Mouse (Mus musculus) retina, postnatal 1 day (tissue): ENCODE measurements at regions not wholly inside any gene's neighbourhood (a gene's known extent, or its start where the extent isn't known, plus 50 kb on each side); places are given as distances from the start of the nearest gene placed in this dataset.

Experiments
- DNase-seq: peaks from one replicate; pipeline ENCODE4 v3.0.0-alpha.2; 2012

GRCm38 (mm10) chr5:64662476-64662875 is 140.7 kb upstream of the Klf3 start:
- peak; percentile 93 for DNase-seq

GRCm38 (mm10) chr5:64663766-64664165 is 139.4 kb upstream of the Klf3 start:
- no peak for DNase-seq

GRCm38 (mm10) chr5:64665064-64665463 is 138.1 kb upstream of the Klf3 start:
- no peak for DNase-seq

GRCm38 (mm10) chr5:64666256-64666655 is 136.9 kb upstream of the Klf3 start:
- DNase-seq: no peak

DNA sequence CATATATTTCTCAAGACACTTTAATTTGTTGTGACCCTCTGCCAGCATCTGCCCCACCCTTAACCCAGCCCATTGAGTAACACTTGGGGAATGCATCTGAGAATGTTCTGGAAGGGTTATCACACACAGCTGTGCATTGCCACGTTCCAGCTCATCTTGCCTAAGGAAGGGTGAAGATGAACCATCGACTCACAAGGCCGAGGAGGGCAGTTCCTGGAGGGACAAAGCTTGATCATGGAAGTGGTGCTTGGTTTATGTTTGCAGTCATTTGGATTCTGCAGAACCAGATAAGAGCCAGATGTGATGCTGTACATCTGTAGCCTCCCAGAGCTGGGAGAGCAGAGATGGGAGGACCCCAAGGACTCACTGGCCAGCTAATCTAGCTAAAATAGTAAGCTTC is 136.1 kb upstream of the Klf3 start:
- DNase-seq: no peak

DNA sequence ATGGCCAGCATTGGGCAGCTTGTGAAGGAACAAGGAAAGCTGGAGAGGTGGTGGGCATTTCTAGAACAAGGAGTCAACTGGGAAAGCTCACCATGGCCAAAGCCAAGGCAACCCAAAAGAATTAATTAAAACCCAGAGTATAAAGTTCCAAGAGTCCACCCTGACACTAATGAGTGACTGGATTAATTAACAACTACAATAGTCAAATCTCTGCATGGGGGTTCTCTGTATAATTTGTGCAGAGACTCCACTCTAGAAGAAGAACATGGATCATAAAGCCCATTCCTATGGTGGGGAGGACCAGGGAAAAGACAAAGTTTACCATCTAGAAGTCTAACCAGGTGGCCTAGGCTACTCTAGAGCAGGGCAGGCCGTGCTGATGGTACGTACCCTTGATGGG is 129.3 kb upstream of the Klf3 start:
- DNase-seq: no peak

DNA sequence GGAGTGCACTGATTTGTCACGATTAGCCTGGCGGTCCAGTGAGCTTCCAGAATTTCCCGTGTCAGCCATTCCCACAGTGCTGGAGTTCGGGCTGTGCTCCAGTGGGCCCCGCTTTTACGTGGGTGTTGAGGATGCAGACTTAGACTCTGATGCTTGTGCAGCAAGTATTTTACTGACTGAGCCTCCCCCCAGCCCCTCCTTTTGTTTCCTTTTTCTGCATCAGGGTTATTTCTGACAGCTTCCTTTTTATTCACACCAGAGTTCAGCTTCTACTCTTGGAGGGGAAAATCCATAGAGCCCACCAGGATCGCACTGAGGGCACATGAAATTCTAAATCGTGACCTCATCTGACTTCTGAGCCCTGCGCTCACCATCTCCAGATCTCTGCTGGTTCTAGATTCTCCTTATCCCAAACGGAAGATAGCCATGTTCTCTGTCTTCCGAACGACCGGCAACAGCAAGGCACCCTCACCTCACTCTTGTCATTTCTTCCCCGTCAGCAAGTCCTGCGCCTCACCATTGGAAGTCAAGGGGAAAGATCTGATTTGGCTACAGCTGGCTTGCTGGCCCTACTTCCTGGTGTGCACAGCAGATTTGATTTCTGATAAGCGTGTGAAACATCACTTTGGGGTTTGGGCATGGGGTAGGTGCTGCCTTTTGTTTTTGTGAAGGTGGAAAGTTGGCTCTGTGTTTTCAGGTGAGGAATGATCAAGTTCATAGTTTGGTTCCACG is 126.8 kb upstream of the Klf3 start:
- no peak for DNase-seq

DNA sequence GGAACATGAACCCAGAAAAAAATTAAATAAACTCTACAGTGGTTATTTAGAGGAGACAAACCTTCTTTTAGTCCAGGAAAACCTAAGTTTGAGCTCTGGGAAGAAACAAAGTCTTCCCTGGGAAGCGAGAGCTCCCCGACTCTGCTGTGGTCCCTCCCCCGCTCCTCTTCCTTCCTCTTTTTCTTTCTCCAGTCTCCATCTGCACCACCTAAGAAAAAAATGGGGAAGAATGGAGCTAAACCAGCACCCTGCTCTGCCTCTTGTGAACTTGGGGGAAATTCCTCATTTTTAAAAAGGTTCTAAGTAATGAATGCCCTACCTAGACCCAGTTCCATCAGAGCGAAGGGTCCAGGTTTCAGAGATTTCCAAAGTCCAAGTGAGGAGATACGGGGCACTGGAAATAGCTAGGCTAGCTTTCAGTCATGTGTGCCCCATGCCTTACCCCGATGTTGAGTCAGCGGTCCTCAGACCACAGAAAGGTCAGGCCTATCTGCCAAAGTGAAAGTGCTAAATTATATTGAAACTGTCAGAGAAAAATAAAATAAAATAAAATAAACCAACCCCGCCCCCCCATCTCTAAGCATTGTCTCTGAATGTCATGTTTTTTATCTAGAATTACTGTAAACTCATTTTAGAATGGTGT is 126.1 kb upstream of the Klf3 start:
- no peak for DNase-seq

DNA sequence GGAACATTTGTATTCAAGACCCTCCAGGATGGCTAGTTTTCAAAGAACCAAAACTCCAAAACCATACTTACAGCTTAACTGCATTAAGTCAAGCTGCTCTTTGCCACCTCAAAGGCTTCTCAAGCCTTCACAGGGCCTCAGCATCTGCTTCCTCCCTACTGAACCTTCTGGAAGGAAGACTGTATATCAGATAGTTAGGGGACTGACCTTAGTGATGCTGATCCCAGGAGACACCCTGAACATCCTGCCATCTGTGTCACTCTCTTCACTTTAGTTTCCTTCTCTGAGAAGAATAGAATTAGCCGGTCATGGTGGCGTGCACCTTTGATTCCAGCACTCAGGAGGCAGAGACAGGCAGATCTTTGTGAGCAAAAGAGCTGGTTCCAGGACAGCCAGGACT is 124.5 kb upstream of the Klf3 start:
- no peak for DNase-seq

- DNase-seq: no peak
These were observed 123.1 kb upstream of the Klf3 start for GRCm38 (mm10) chr5:64679996-64680625.

DNA sequence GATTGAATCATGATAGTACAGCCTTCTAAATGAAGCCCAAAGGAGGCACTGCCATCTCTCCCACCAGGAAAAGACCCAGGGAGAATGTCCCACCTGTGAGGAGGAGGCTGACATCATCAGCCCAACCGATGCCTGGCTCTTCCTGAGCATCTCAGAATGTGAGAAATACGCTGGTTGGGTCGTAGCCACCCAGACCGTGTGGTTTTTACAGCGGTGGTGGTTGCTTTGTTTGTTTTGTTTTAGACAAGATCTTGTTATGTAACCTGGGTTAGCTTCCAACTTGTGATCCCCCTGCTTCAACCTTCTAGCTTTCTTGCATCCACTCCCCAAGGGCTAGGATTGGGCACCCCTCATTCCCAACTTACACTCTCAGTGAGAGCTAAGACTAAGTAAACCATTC is 122.0 kb upstream of the Klf3 start:
- DNase-seq: no peak

GRCm38 (mm10) chr5:64682326-64682845 is 120.8 kb upstream of the Klf3 start:
- DNase-seq: no peak

DNA sequence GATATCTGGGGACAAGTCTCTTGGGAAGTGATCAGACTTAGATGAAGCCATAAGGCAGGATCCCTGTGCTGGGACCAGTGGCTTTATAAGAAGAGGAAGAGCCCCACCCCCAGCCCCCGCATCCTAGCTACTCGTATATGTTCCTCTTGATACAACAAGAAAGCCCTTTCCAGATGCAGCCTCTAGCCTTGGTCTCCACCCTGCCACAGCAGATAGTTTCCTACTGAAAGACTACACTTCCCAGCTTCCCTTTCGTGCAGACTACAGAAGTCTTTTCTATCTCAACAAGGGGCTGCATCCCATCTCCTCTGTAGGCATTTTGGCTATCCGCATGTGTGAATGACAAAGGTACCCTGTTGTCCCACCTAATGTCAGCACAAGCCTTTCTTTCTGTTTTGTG is 119.8 kb upstream of the Klf3 start:
- DNase-seq: no peak

DNA sequence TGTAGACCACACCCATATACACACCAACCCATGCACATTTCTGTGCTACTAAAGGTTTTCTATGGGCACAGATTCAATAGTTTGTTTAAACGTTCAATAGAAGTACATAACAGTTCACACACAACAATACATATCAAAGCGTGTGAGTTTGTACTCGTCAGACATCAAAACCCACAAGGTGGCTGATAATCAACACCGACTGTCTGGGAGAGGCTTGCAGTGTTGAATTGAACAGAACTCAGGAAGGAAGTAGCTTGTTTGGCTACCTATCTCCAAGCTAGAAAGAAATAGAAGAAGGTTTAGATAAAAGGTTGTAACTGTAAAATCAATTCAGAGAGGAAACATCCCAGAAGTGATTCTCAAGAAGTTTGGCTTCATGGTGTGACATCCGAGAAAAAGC is 118.9 kb upstream of the Klf3 start:
- no peak for DNase-seq

GRCm38 (mm10) chr5:64690148-64690547 is 113.0 kb upstream of the Klf3 start:
- DNase-seq: no peak

DNA sequence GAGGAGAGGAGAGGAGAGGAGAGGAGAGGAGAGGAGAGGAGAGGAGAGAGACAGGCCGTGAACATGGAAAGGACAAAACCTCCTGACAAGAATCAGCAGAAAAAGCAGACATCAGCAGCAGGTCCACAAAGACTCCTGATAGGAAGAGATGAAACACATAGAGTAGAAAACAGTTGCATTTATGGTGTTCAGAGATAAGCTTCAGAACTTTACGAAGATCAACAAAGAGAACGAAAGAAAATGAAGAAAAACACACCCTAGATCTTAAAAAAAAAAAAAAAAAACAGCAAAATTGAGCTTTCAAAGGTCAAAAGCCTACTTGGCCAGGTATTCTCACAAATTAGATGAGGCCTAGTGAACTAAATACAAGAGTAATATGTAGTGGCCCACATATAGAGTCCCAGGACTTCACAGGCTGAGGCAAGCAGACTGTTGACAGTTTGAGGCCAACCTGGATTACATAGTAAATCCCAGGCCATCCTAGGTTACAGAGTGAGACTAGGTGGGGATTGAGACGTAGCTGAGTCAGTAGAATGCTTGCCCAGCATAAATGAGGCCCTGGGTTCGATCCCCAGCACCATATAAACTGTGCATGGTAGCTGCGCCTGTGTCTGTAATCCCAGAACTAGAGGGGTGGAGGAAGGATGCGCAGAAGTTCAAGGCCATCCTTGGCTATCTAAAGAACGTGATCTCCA is 111.6 kb upstream of the Klf3 start:
- no peak for DNase-seq

GRCm38 (mm10) chr5:64692335-64692734 is 110.9 kb upstream of the Klf3 start:
- no peak for DNase-seq

DNA sequence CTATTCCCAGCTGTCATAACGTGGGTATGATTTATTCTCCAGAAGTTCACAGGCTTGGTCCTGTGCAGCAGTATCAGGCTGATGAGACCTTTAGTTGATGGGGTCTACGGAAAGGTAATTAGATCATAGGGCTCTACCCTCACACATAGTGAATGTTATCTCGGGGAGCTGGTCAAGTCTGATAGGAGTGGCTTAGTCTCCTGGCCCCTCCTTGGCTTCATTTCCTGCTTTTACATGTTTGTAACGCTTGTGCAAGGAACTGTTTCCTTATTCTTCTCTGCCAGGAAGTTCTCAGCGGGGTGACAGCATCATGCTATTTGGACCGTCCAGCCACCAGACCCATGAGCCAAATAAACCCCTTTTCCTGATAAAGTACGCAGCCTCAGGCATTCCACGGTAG is 109.6 kb upstream of the Klf3 start:
- no peak for DNase-seq

DNA sequence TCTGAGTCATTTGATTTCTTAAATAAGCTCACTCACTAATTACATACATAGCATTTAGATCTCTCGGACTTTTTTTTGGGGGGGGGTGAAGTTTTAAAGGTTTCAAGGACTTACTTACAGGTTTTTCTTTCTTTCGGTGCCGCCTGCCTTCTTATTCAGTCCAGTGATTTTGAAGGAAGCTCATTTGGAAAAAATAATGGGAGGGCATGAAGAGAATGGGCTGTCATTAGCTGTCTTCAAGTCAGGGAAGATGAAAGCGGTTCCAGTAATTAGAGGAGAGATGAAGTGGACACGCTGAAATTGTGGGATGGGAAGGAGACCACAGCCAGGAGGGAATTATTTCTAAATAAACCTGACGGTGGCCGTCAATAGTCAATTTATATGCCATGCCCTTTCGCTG is 108.6 kb upstream of the Klf3 start:
- peak; percentile 87 for DNase-seq

DNA sequence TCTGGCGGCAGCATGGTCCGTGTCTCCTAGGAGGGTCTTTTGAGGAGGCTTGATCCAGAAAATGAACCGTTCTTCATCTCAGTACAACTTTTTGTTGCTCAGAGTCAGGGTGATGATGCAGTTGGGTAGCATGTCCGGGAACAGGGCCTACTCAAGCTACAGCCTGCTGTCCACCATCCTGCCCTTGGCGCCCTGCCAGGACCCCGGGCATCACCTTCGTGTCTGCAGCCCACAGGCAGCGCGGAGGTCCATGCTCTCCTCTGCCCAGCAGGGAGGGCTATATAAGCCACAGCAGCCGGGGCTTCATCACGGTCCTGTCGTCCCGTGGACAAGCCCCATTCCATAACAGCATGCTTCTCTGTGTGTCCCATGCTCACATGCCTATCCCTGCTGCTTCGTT is 107.1 kb upstream of the Klf3 start:
- DNase-seq: peak; percentile 36

DNA sequence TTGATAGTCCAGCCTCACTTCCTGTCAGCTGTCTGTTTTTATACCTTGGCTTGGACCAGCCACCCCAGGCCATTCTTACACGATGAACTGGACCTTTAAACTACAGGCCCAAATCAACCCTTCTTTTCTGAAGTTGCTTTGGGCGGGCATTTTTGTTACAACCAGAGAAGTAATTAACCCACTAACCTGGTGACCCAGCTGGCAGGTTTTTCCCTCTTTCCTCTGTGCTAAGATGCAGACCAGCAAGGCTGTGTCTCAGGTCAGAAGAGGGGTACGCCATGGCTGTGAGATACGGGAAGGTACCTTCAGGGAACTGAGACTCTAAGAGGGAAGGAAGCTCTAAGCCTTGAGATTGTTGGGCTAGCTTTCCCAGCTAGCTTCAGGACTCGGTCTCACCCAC is 105.7 kb upstream of the Klf3 start:
- DNase-seq: no peak

GRCm38 (mm10) chr5:64698458-64699116 is 104.6 kb upstream of the Klf3 start:
- no peak for DNase-seq

- DNase-seq: no peak
These were observed 103.2 kb upstream of the Klf3 start for GRCm38 (mm10) chr5:64700030-64700429.
